Mouse (Mus musculus) cerebellum, adult 2 months (tissue): ENCODE measurements at regions not wholly inside any gene's neighbourhood (a gene's known extent, or its start where the extent isn't known, plus 50 kb on each side); places are given as distances from the start of the nearest gene placed in this dataset.

Experiments
- CTCF ChIP-seq: fragments of 200-500 bp; IDR thresholded peaks from 2 replicates; pipeline ENCODE4 v1.5.1; 2011; ENCODE audit warnings: low read depth, mild to moderate bottlenecking, control low read depth, low read length, moderate library complexity, borderline replicate concordance; ENCODE audit not compliant: insufficient read depth
- POLR2A ChIP-seq: fragments of 200-500 bp; IDR thresholded peaks from 2 replicates; pipeline ENCODE4 v1.6.1; 2011; ENCODE audit warnings: low read length, control low read depth, borderline replicate concordance; ENCODE audit not compliant: insufficient read depth

DNA sequence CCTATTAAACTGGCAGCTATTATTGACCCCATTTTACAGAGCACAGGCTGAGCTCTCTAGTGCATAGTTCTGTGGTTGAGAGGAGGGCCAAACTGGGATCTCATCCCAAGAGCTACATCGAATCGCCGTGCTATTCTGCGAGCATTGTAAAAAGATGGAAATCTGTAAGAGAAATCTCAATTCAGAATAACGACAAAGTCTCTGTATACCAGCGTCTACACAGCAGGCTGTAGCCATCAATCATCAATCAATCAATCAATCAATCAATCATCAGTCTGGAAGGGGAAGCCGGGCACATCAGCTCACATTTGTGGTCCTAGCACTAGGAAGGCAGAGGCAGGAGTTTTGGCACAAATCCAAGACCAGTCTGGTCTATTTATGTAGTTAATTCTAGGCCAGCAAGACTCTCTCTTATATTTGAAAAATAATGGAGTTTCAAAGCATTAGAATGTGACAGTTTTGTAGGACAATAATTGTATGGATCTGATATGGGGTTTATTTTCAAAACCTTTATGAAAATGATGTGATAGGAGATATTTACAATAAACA is 234.0 kb downstream of the Dact1 start:
- TF ChIP-seq POLR2A (no peak), CTCF (no peak)
